Mouse (Mus musculus) left cerebral cortex, postnatal 10 days (tissue): ENCODE data around the gene Slc5a5. TPM values are rescaled to one million over a fixed set of nuclear protein-coding genes. Genes with fewer than 3 reads are reported as not detected.
A peak's percentile ranks its signal among the peaks of the same experiment; 100 is the strongest.

Source experiments
- DNase-seq, 2 experiments: peaks; one replicate each; pipeline ENCODE4 v3.0.0; 2021 to 2022; ENCODE audit warnings: low spot score in 2 of 2, mixed read lengths in 1 of 2; ENCODE audit errors: extremely low spot score in 1 of 2
- intact Hi-C: fragments of 180-260 bp; cut with DNase I; formaldehyde crosslinking; loops from one replicate; pipeline ENCODE4 v1.15.1; 2025
- microRNA-seq: library from miRNA; unstranded; fragments of <30 nt; microRNA quantifications from one replicate; pipeline ENCODE4 v1.2.0, GENCODE M21; 2022
- total RNA-seq, 2 experiments: library from RNA; stranded (reverse); gene quantifications; 2 replicates each; pipeline ENCODE4 v1.2.3; 2021

Slc5a5 gene
- total RNA-seq, 2 experiments from 2014 or later: 7.2 to 7.3 TPM

DNA sequence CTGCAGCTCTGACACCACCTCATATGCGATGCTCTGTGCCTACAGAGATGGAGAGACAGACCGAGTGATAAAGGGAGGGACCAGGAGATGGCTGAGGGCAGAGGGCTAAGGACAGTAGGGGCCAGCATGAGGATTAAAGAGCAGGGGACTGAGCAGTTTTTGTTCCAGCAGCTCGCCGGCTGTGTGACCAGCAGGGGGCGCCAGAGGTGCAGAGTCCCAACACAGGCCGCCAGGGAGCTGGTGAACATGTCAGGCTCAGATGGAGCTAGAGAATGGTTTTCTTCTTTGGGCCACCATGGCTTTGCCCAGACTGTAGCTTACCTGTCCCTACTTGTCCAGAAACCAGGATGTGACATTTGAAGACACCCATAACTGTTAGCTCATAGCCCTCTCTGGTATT is 48.0 kb downstream of the Slc5a5 start:
- intact Hi-C loops: loop anchor here (2.0 to 5.0 kb wide), 2 partner anchors 24 to 82 kb away; partner anchors contain the start of gene Mpv17l2
- peak; percentile 77 to 91 for DNase-seq

DNA sequence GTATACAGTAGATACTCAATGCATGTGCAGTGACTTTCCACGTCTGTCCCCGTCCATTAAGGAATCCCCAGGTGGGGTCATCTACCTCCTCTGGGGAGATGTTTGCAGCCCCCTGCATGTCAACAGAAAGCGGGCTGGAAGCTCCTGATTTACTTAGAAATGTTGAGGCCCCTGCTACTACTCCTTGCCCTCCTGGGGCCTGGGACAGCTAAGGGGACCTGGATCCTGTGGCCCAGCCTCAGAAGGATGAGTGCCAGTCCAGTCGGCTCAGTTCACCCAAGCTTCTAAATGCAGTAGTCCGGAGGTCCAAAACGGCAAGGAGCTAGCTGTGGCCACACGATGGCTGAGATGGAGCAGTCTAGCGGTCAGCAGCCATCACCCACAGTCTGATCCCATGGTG is 48.6 kb downstream of the Slc5a5 start:
- intact Hi-C loops: loop anchor here (2.0 to 5.0 kb wide), 2 partner anchors 25 to 82 kb away; partner anchors contain the start of gene Mpv17l2
- DNase-seq: no peak

GRCm38 (mm10) chr8:70843214-70843773 is 49.3 kb downstream of the Slc5a5 start:
- DNase-seq: peak in 1 of 2 experiments; percentile 22
- intact Hi-C loops: loop anchor here (5.0 kb wide), 1 partner anchor 81 kb away; the partner anchor contains the start of gene Mpv17l2

DNA sequence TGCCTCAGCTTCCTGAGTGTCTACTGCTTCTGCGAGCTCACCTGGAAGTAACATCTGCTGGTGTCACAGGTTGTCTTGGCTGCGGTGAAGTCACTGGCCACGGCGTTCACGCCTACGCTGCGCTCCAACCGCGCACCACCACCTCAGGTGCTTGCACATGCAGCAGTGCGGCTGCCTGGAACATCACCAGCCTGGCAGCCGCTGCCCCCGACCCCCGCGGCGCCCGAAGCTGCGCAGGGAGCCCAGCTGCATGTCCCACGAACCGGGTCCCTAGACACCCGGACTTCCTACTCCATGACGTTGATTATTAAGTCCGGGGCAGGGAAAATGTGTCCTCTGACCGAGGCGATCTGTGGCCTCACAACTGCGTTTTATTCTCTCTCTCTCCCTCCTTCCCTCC is 50.1 kb downstream of the Slc5a5 start:
- intact Hi-C loops: loop anchor here (5.0 kb wide), 1 partner anchor 80 kb away; the partner anchor contains the start of gene Mpv17l2

DNA sequence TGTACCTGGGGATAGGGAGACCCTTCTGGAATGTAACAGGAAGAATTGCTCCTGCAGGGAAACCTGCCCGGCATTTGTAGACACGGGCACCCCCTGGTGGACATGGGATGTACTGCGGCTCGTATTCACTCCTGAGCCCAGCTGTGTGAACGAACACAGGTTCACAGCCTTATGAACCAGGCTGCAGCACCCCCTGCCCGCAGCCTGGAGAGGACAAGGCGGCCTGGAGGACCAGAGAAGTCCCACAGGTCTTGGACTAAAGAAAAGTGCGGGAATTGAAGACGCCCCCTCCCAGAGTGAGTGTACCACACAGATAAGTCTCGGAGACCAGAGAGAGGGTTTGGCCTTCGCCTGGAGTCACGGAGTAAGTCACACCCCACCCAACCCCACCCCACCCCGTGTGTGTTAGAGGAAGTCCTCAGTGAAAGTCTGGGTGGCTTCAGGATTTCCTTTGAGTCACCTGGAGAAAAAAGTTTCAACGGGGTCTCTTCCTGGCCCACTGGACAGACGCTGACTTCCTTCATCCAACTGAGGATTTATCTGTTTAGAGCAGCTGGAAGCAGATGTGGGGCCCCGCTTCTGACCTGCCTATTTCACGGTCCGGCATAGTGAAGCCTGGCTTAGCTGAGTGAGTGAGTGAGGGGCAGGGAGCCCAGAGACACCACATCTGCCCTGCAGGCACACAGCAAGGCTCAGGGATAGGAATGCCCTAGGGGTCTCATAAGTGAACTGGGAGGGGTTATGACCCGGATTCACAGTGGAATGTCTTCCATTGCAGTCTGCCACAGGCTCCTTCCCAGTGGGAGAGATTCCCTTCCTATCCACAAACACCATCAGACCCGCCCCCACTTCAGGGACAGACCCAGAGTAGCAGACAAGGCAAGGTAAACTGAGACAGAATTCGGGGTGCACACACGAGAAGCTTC is 51.1 kb downstream of the Slc5a5 start:
- DNase-seq: peak; percentile 87
- intact Hi-C loops: loop anchor here (2.0 to 5.0 kb wide), 2 partner anchors 79 to 119 kb away; partner anchors contain the start of genes Mpv17l2 and Pde4c

More for the DNA sequence above, 50.1 kb downstream of the Slc5a5 start:
- peak in 1 of 2 experiments; percentile 41 for DNase-seq

DNA sequence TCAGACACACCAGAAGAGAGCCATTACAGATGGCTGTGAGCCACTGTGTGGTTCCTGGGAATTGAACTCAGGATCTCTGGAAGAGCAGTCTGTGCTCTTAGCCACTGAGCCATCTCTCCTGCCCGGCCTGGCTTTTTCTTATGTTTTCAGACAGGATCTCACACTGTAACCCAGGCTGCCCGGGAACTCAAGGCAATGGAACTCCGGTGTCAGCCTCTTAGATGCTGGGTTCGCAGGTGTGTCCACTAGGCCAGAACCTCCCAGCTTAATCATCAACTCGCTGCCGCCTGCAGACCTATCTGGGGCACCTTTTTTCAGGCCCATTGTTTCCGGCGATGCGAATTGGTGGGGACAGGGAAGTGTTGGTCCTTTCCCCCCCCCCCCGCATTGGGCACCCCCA is 52.0 kb downstream of the Slc5a5 start:
- peak in 1 of 2 experiments; percentile 25 for DNase-seq
- intact Hi-C loops: loop anchor here (2.0 to 5.0 kb wide), 2 partner anchors 78 to 118 kb away; partner anchors contain the start of genes Mpv17l2 and Pde4c

GRCm38 (mm10) chr8:70839408-70840351 is 52.9 kb downstream of the Slc5a5 start, which contains the start of gene Arrdc2:
Arrdc2 (minus strand) TSS chr8:70839720.
- DNase-seq: peak; percentile 99 to 100
- intact Hi-C loops: loop anchor here (2.0 to 5.0 kb wide), 4 partner anchors 17 to 117 kb away; partner anchors contain the start of genes Mpv17l2 and Pde4c

DNA sequence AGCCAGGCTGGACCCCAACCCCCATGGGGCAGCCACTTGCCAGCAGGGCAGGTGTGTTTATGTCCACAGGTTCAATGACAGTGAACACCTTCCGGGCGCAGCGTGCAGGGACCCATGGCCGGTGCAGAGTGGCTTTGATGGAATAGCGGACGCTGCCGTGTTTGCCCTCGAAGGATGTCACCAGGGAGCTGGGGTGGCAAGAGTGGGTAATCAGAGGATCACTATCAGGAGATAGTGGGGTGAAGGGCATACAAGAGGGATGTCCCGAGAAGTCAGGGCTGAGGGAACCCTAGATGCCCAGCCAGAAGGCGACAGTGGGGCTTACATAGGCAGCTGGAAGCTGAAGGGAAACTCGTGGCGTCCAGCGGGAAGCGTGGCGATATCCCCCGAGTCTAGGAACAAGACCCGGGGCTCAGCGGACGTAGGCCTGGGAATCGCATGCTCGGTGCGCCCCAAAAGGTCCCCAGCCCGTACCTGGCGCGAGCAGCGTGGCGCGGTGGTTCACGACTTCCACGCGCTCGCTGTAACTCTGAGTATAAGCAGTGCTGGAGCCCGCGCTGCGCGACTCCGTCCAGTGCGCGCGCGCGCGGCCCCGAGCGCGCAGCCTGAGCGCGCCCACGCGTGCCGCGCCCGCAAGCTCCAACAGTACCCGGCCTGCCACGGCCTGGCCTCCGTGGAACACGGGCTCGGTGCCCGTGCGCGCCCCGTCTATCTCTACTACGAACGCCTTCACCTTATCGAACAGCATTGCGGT is 53.7 kb downstream of the Slc5a5 start:
- intact Hi-C loops: loop anchor here (2.0 to 5.0 kb wide), 2 partner anchors 16 to 37 kb away; no protein-coding TSS in a partner anchor
- DNase-seq: peak in 1 of 2 experiments; percentile 64

DNA sequence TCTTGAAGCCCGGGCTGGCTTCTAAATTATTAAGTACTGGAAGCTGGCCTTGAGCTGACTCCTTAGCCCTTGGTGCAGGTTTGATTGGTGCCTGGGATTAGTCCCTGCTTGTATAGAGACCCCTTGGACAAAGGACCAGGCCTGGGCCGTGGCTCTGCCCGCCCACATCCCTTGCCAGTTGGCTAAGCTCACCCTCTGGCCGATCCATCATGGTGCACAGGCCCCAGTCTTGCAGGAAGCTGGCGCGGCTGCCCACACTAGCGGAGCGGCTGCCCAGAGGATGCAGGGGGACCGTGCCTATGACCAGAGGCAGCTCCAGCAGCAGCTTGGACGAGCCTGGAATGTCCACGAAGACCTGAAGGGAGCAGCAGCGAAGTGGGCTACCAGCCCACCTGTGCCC is 55.9 kb downstream of the Slc5a5 start:
- intact Hi-C loops: loop anchor here (5.0 kb wide), 1 partner anchor 34 kb away; no protein-coding TSS in a partner anchor
- no peak for DNase-seq

DNA sequence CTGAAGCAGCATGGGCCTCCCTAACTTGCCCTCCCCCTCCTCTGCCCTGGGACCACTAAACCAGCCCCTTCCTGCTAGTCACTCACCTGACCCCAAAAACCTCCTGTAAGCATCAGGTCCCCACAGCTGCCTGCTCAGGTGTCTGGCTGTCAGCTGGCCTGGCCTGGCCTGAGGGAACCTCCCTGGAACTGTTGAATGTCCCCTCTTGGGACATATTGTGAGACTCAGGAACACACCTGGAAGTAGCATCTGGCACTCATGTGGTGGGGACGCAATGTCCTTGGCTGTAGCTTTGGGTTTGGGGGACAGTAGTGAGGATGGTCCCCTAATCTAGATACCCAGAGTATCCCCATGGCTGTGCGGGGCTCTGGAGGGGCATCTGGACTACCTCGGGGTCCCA is 58.5 kb downstream of the Slc5a5 start:
- intact Hi-C loops: no loop called here

GRCm38 (mm10) chr8:70833520-70833919 is 59.0 kb downstream of the Slc5a5 start:
- peak in 1 of 2 experiments; percentile 65 for DNase-seq
- intact Hi-C loops: no loop called here

More for the DNA sequence above, 58.5 kb downstream of the Slc5a5 start:
- no peak for DNase-seq

GRCm38 (mm10) chr8:70833018-70833482 is 59.5 kb downstream of the Slc5a5 start:
- DNase-seq: peak in 1 of 2 experiments; percentile 65
- intact Hi-C loops: no loop called here

Small RNA genes within 50 kb of the gene (microRNA-seq; reads per million reads assigned to microRNA genes)
- gene Mir1969 (27.3 reads per million, percentile 44 among the genes with 10 or more reads in this experiment), gene Mir7067 (5.2 reads per million, percentile 18 among the genes with 10 or more reads in this experiment)

Other genes with a start within 250 kb of the Slc5a5 start
- 10 to 100 TPM; 11.5 to 15.9 TPM for gene Pgpep1, start 232.4 kb downstream of the Slc5a5 start, total RNA-seq
- 10 to 100 TPM; 68.2 to 80.4 TPM for gene Lsm4, start 219.5 kb downstream of the Slc5a5 start, total RNA-seq
- gene Jund, start 193.8 kb downstream of the Slc5a5 start, total RNA-seq: 100 to 1,000 TPM; 147 to 149 TPM
- gene Iqcn, start 189.3 kb downstream of the Slc5a5 start, total RNA-seq: under 1 TPM in 1 of 2 experiments, not detected in 1; 0.19 TPM
- gene Gm3336, start 174.2 kb downstream of the Slc5a5 start, total RNA-seq: not detected
- under 1 TPM; 0.49 to 0.61 TPM for gene Pde4c, start 169.0 kb downstream of the Slc5a5 start, total RNA-seq
- gene Rab3a, start 138.1 kb downstream of the Slc5a5 start, total RNA-seq: 100 to 1,000 TPM; 756 to 791 TPM
- 10 to 100 TPM; 35.8 to 37.1 TPM for gene Mpv17l2, start 131.8 kb downstream of the Slc5a5 start, total RNA-seq
- 100 to 1,000 TPM; 173 TPM for gene Pik3r2, start 116.0 kb downstream of the Slc5a5 start, total RNA-seq
- 100 to 1,000 TPM; 115 to 117 TPM for gene Mast3, start 87.7 kb downstream of the Slc5a5 start, total RNA-seq
- under 1 TPM; 0.13 to 0.28 TPM for gene Il12rb1, start 84.3 kb downstream of the Slc5a5 start, total RNA-seq
- gene Arrdc2, start 53.0 kb downstream of the Slc5a5 start, total RNA-seq: 10 to 100 TPM; 12.9 to 21.2 TPM
- gene Kcnn1, start 29.5 kb downstream of the Slc5a5 start, total RNA-seq: 10 to 100 TPM; 27.9 to 33.2 TPM
- 10 to 100 TPM; 88.9 to 93.3 TPM for gene Ccdc124, start 18.8 kb downstream of the Slc5a5 start, total RNA-seq
- gene Rpl18a, start 4.7 kb upstream of the Slc5a5 start, total RNA-seq: 100 to 1,000 TPM; 690 to 725 TPM
- gene Map1s, start 13.2 kb upstream of the Slc5a5 start, total RNA-seq: 10 to 100 TPM; 76.5 to 79.8 TPM